Mouse (Mus musculus) neural tube, embryonic 15.5 days (tissue): ENCODE data around the gene Ttc29. TPM values are rescaled to one million over a fixed set of nuclear protein-coding genes. Genes with fewer than 3 reads are reported as not detected.
A peak's percentile ranks its signal among the peaks of the same experiment; 100 is the strongest.

ENCODE experiments used
- ATAC-seq: fragments of 200-750 bp; cut with Nextera tagmentation; 2 replicates; pipeline ENCODE4 v1.8.0; 2017; ENCODE audit warnings: mild to moderate bottlenecking, moderate TSS enrichment, moderate library complexity; ENCODE audit not compliant: low FRiP score
- H3K27ac ChIP-seq: fragments of 300-500 bp; sonication (generic); replicated peaks from 2 replicates; pipeline ENCODE4 v1.5.1; 2015; ENCODE audit warnings: mild to moderate bottlenecking, inconsistent platforms
- H3K27me3 ChIP-seq: fragments of 300-500 bp; sonication (generic); replicated peaks from 2 replicates; pipeline ENCODE4 v1.6.1; 2015; ENCODE audit warnings: inconsistent platforms
- H3K36me3 ChIP-seq: fragments of 300-500 bp; sonication (generic); 2 replicates; pipeline ENCODE4 v1.6.1; 2015; ENCODE audit warnings: inconsistent platforms
- H3K4me1 ChIP-seq: fragments of 300-500 bp; sonication (generic); 2 replicates; pipeline ENCODE4 v1.6.1; 2015; ENCODE audit warnings: inconsistent platforms
- H3K4me2 ChIP-seq: fragments of 300-500 bp; sonication (generic); 2 replicates; pipeline ENCODE4 v1.6.1; 2015; ENCODE audit warnings: inconsistent platforms, mild to moderate bottlenecking, moderate library complexity
- H3K4me3 ChIP-seq: fragments of 300-500 bp; sonication (generic); replicated peaks from 2 replicates; pipeline ENCODE4 v1.5.1; 2015; ENCODE audit warnings: mild to moderate bottlenecking, inconsistent platforms
- H3K9ac ChIP-seq: fragments of 300-500 bp; sonication (generic); replicated peaks from 2 replicates; pipeline ENCODE4 v1.6.1; 2015; ENCODE audit warnings: mild to moderate bottlenecking, inconsistent platforms
- H3K9me3 ChIP-seq: fragments of 300-500 bp; sonication (generic); replicated peaks from 2 replicates; pipeline ENCODE4 v1.6.1; 2016; ENCODE audit warnings: inconsistent platforms
- WGBS: fragments of 180-500 bp; shearing (Covaris S2); methylation state at CpG from one replicate; pipeline ENCODE4 v1.1.7; 2015; ENCODE audit warnings: mixed read lengths; 5-methylcytosine and 5-hydroxymethylcytosine counted together
- polyA plus RNA-seq: library from polyadenylated mRNA; unstranded; fragments of >200 nt; fragmentation: Nextera tagmentation; extraction: Ambion mirVana; gene quantifications from 2 replicates; pipeline ENCODE4 v1.2.1, GENCODE M21; 2015

Ttc29 gene
- polyA plus RNA-seq, 1 experiment from 2014 or later: 0.33 TPM

GRCm38 (mm10) chr8:78437140-78438045, 224.3 kb downstream of the Ttc29 start:
- H3K9ac ChIP-seq: peak overlapping the region; percentile 40
- H3K4me3 ChIP-seq: peak overlapping the region; percentile 47
- H3K4me1 ChIP-seq: peaks cover 40% of the 10 kb centered on the region
- no peaks in the 10 kb centered on the region for H3K9me3 ChIP-seq
- 1% methylated on average over 32 of the region's 32 CpGs for WGBS
- H3K36me3 ChIP-seq: no peaks in the 10 kb centered on the region
- peak overlapping the region; percentile 90 for H3K4me2 ChIP-seq
- ATAC-seq: peak; percentile 68
- 0 out of 2 replicates have a peak overlapping the region, but pooled peaks have one; percentile 18 for H3K27ac ChIP-seq
- peaks cover 72% of the 10 kb centered on the region for H3K27me3 ChIP-seq

GRCm38 (mm10) chr8:78438121-78438520, 225.0 kb downstream of the Ttc29 start:
- no peak overlapping the region for H3K9ac ChIP-seq
- peaks cover 40% of the 10 kb centered on the region for H3K4me1 ChIP-seq
- peak overlapping the region; percentile 47 for H3K4me3 ChIP-seq
- peak overlapping the region; percentile 90 for H3K4me2 ChIP-seq
- under 1% methylated on average over 18 of the region's 18 CpGs for WGBS
- no peaks in the 10 kb centered on the region for H3K36me3 ChIP-seq
- no peak for ATAC-seq
- H3K27me3 ChIP-seq: peaks cover 70% of the 10 kb centered on the region
- H3K27ac ChIP-seq: no peak overlapping the region
- H3K9me3 ChIP-seq: no peaks in the 10 kb centered on the region

- ATAC-seq: no peak
- H3K27ac ChIP-seq: no peak overlapping the region
- no peaks in the 10 kb centered on the region for H3K9me3 ChIP-seq
- no peaks in the 10 kb centered on the region for H3K36me3 ChIP-seq
- H3K27me3 ChIP-seq: peaks cover 42% of the 10 kb centered on the region
- H3K4me3 ChIP-seq: no peak overlapping the region
- no peak overlapping the region for H3K4me2 ChIP-seq
- H3K4me1 ChIP-seq: peaks cover 6% of the 10 kb centered on the region
- no peak overlapping the region for H3K9ac ChIP-seq
- WGBS: 84% methylated on average over 1 of the region's 1 CpGs
These were observed 229.7 kb downstream of the Ttc29 start for GRCm38 (mm10) chr8:78442781-78443180.

Other genes with a start within 250 kb of the Ttc29 start
- gene Pou4f2, start 223.3 kb downstream of the Ttc29 start, polyA plus RNA-seq: 2.4 and 3.3 TPM in 2 replicates